Mouse (Mus musculus): ENCODE measurements around the gene Smad1.

DNA sequence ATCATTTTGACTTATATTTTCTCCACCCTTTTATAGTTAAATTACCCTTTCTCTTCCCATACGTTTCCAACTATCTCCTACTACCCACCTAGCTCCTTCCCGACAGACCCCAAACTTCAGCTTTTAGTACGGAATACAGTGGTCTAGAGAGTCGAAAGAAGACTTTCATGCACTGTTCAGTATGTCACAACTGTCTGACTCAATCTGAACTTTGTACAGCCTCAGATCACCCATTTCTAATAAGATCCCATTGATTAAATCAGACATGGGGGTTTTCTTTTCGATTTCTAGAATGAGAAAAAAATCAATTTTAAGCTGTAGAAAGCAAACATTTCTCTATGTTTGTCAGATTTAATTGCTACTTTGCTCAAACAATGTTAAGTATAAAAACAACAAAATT, 6.1 kb downstream of the Smad1 start:
- TF ChIP-seq POLR2A (IDR thresholded peaks at IDR 0.05; ENCODE audit: insufficient read depth, low read length) (no peak), EP300 (IDR thresholded peaks at IDR 0.05; ENCODE audit: insufficient read depth, low read depth, low read length) (no peak)
